Mouse (Mus musculus) large intestine, adult 2 months (tissue): ENCODE measurements around the gene Pde1a. TPM values are rescaled to one million over a fixed set of nuclear protein-coding genes. Genes with fewer than 3 reads are reported as not detected.

Experiments
- DNase-seq: peaks from one replicate; pipeline ENCODE4 v3.0.0-alpha.2; 2012; ENCODE audit warnings: low read depth, low spot score
- WGBS: fragments of 180-500 bp; shearing (Covaris S2); methylation state at CpG from one replicate; pipeline ENCODE4 v1.1.7; 2018; 5-methylcytosine and 5-hydroxymethylcytosine counted together
- polyA plus RNA-seq: library from polyadenylated mRNA; depleted of rRNA; stranded (reverse); fragments of >200 nt; gene quantifications from 2 replicates; pipeline ENCODE4 v1.2.3, GENCODE M21; 2012; rRNA removed

Pde1a gene
- 3.4 and 4.5 TPM in 2 replicates for polyA plus RNA-seq

DNA sequence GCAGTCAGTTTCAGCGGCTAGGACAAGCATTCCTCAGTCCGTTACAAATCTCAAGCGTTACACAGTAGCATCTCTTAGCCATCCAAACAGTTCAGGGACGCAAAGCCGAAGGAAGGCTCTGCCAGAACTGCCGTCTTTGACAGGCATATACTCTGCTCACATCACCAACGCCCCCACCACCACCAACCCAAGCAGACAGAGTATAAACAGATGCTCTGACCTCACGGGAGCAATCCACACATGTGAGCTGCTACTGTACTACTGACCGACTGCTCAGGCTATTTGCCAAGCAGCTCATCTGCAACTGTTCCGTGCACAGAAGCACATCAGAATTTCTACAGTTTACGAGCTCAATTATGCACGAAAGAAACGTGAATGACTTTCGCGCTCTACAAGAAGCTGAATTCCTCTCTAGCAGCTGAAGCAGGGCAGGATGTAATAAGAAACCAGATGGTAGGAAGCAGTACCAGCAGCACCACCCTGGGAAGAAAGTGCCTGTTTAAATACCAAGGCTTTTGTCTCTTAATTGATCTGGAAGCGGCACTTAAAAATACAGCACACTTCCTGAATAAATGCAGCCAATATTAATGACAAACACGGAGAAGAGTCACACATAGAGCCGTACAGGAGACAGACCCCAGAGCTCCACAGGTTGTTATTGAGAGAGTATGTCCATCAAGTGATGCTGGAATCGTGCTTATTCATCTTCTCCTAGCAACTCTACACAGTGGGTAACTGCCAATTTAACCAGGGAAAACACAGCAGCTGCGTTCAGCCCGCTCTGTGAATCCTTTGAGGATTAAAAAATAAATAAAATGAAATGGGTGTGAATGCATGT is at the start of gene Pde1a:
Gene Pde1a (minus strand): TSS at position 598 of the 838 bp plus-strand sequence.
- 11% methylated on average over 21 of the region's 21 CpGs for WGBS

DNA sequence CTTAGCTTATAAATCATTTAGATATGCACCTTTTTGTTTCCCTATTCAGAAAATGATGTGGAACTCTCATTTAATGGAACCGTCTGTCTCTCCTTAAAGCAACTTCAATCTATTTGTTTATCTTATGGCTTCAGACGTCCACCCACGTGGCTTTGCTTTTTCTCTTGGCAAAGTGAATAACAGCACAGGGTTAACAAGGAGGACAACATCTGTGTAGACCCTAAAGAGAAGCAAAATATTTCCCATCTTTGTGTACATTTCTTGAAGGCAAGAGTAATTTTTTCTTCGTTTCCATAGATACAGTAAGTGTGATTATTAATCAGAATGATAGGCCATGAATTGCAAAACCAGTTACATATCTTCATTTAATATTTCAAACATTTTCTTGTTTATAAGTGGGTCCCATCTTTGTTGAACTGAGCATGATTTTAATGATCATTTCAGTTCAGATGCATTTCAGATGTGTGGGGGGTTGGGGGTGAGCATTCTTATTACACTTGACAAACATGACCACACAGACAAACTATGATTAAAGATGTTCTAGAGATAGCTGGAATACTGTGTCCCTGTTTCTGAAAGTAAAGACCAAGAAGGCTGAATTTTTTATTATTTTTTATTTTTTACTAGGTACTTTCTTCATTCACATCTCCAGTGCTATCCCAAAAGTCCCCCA is 49.5 kb upstream of the Pde1a start:
- 41% methylated on average over 4 of the region's 4 CpGs for WGBS
- DNase-seq, result no peak

More for the DNA sequence above, at the start of gene Pde1a:
- no peak for DNase-seq

- DNase-seq, result no peak
- WGBS, result 43% methylated on average over 3 of the region's 3 CpGs
Observed at GRCm38 (mm10) chr2:80178154-80178553, 48.9 kb upstream of the Pde1a start.

DNA sequence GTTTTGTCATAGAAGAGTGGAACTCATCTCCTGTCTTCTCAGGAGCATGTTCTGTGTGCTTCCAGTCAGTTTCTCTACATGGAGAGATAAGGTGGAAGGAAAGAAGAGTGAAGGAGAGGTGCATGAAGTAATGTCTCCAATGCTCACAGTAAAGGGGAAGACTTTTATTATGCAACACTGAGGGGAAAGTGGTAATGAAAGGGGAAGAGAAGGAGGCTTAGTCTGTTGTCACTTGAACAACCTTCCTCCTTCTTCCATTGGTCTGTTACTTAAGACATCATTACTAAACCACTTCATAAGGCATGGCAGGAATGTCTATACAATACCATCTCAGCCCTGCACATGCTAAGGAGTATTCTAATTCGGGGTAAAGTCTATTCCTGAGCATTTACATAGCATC is 38.8 kb upstream of the Pde1a start:
- DNase-seq, result no peak
- 73% methylated on average over 1 of the region's 1 CpGs for WGBS

DNA sequence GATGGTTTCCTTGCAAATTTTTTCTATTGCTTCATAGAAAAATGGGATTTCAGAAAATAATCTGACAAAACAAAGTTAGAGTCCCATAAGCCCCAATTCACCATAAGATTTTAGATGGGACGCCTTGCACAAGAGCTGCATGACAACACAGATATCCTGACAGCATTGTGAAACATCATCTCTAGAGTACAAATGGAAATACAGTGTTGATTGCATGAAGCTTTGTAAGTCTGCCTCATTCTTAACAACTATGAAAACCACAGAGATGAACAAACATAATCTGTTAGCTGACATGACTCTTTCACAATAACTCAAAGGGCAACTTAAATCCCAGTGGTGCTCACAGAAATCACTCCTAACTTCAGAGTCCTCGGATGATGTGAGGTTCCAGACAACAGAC is 29.5 kb upstream of the Pde1a start:
- no peak for DNase-seq
- WGBS, result 76% methylated on average over 2 of the region's 2 CpGs

GRCm38 (mm10) chr2:80158196-80158595 is 28.9 kb upstream of the Pde1a start:
- 78% methylated on average over 3 of the region's 3 CpGs for WGBS
- no peak for DNase-seq

GRCm38 (mm10) chr2:80150019-80150418 is 20.8 kb upstream of the Pde1a start:
- WGBS, result 73% methylated on average over 6 of the region's 6 CpGs
- DNase-seq, result no peak

DNA sequence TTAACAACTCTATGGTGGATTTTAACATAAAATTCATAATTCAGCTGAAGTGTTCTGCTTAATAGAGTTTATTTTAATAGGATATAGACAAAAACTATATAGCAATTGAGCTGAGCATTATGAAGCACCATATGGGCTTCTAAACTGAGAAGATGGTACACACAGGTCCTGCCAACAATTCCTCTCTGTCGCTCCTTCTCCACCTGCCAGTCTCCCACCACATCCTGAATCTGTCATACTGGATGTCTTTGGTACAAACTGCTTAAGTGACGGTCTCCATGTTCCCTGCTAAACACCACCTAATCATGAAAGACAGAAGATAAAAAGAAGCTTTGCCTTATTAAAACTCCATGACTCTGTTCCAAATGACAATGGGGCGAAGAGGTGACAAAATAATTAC is 20.1 kb upstream of the Pde1a start:
- DNase-seq, result no peak
- WGBS, result 83% methylated on average over 3 of the region's 3 CpGs

GRCm38 (mm10) chr2:80135076-80135475 is 5.8 kb upstream of the Pde1a start:
- DNase-seq, result no peak
- 81% methylated on average over 3 of the region's 3 CpGs for WGBS

DNA sequence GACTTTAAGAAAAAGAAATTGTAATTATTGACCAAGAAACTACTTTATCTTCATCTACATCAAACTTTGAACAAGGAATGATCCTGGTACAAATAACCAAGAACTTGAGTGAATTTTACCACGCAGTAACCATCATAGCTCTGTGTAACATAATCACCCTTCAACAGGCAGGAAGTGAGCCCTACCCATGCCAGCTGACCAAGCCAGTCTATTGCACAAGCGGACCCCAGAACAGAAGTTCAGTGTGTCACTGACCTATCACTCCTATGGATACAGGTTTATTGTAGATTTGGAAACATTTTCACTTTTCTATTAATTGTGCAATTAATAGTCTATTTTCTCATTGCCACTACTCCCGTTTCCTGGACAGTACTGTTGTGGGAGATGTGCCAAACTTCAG is 3.4 kb upstream of the Pde1a start:
- 78% methylated on average over 3 of the region's 3 CpGs for WGBS
- DNase-seq, result no peak

DNA sequence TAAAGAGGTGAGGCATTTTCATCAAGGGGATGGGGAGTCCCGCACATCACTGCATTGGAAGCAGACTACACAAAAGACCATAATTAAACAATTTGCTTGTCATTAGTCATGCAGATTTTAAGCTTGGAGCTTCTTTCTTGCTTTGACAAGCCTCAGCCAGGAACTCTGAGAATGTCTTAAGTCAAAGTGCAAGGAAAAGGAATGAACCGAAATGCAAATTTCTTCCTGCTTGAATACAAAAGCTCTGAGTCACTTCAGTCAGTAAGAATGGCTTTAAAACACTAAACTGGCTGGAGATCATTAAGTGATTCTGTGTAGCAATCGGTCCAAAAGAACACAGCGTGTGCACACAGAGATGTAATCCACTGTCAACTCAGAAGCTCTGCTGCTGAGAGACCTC is 2.6 kb downstream of the Pde1a start:
- no peak for DNase-seq

GRCm38 (mm10) chr2:80086891-80087290 is 42.4 kb downstream of the Pde1a start:
- no peak for DNase-seq
- WGBS, result 67% methylated on average over 2 of the region's 2 CpGs

More for the DNA sequence above, 2.6 kb downstream of the Pde1a start:
- 44% methylated on average over 4 of the region's 4 CpGs for WGBS

DNA sequence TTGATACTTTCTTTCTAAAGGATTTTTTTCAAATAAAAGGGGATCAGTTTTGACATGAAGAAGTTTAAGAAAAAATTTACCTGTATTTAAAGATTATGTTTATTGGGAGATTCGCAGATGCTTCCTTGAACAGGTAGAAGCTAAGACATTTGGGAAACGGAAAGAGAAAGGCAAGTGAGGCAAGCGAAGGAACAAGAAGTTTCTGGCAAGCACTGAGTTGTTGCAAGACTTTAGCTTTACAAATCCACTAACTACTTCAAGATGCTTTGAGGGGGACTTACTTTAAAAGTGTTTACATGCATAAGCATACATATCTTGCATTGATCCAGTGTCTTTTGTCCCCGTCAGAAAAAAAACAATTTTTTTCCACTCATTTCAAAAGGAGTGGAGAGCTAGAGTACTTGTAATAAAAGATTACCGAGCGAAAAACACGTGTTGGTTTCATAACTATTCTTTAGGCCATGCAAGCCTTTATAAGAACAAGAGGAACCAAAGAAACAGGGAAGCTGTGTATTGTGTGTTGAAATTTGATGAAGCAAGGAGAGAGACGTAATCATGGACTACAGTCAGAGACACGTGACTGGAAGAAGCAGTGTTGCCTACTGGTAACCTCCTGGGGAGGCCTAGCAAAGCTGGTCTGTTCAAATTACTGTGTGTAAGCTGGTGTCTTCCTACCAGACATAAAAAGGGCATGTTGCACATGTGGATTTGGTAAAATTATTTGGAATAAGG is 49.0 kb downstream of the Pde1a start:
- DNase-seq, result no peak
- 83% methylated on average over 9 of the region's 9 CpGs for WGBS

DNA sequence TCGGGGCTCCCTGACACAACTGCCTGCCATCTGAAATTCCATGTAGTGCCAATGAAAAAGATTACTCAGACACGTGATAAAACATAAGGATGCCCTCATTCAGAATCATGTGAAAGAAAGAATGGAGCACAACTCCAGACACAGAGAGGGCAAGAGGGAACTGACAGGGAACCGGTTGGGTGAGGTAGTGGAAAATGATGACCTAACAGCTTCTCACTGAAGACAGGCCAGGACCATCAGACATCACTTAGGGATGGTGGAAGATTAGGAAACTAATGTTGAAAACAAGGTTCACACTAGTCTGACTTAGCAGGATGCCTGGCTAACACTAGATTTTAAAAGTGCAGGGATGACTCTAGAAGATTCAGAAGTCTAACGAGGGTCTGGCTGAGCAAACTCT is 49.6 kb downstream of the Pde1a start:
- 82% methylated on average over 4 of the region's 4 CpGs for WGBS

GRCm38 (mm10) chr2:80076323-80076722 is 52.9 kb downstream of the Pde1a start:
- 85% methylated on average over 4 of the region's 4 CpGs for WGBS
- no peak for DNase-seq

More for the DNA sequence above, 49.6 kb downstream of the Pde1a start:
- no peak for DNase-seq

DNA sequence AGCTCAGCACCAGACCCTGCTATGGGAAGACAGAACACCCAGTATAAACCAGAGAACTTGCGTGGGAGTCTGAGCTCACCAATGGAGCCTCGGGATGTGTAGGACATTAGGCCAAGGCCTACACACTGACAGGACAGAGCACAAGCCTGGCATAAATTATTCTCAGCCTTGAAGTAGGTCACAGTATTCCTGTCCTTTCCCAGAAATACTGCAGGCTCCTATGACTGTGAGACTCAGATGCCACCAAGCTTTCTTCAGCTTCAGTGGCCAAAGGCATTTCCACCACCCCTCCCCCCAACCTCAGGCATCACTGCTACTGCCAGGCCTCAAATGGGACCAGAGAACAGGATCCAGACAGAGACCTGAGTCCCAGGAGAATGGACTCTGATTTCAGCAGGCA is 54.7 kb downstream of the Pde1a start:
- WGBS, result 86% methylated on average over 2 of the region's 2 CpGs
- no peak for DNase-seq

GRCm38 (mm10) chr2:80074046-80074445 is 55.2 kb downstream of the Pde1a start:
- no peak for DNase-seq
- 53% methylated on average over 5 of the region's 5 CpGs for WGBS

- 75% methylated on average over 2 of the region's 2 CpGs for WGBS
- no peak for DNase-seq
Observed at GRCm38 (mm10) chr2:80073426-80073825, 55.8 kb downstream of the Pde1a start.

- WGBS, result 55% methylated on average over 3 of the region's 3 CpGs
- DNase-seq, result no peak
Observed at GRCm38 (mm10) chr2:80069745-80070144, 59.5 kb downstream of the Pde1a start.

DNA sequence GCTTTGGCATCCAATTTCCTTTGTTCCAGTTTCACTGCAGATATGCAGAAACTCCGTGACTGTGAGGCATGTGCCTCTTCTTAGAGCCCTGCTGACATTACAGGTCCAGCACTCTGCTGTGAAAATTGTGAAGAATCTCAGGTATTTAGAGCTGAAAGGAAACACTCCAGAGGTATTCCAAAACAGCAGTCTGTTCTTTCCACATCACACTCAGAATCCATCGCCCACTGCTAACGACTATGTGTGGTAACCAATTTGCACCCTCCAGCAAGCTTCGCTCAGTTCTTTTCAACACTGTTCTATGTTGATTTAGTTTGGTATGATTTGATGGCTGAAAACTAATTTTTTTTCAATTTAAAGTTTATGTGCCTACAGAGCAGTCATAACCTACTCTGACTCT is 62.8 kb downstream of the Pde1a start:
- DNase-seq, result no peak
- WGBS, result 74% methylated on average over 4 of the region's 4 CpGs
